Mouse (Mus musculus): ENCODE data around the gene Acoxl. TPM values are rescaled to one million over a fixed set of nuclear protein-coding genes. Genes with fewer than 3 reads are reported as not detected.

Acoxl gene
- polyA plus RNA-seq, 1 experiment = not detected

DNA sequence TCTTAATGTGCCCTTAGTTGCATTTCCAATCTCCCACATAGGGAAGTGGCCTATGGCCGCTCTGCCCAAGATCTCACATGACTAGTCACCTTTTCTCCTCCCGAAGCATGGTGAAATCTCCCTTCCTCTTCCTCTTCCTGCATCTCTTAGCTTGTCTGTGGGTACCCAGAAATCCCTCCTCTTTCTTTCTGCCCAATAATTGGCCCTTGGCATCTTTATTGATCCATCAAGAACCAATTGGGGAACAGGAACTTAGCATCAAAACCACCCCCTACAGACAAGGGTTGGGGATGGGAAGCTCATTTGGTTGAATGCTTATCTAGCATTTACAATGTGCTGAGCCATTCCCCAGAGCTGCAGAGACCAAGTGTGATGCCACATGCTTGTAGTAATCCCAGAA is 226.9 kb downstream of the Acoxl start:
- H3K4me1 ChIP-seq = peaks cover 38% of the 10 kb centered on the region
- no peak overlapping the region for H3K4me3 ChIP-seq (replicated peaks)
- peaks cover 22% of the 10 kb centered on the region for H3K27me3 ChIP-seq (replicated peaks)
- no peaks in the 10 kb centered on the region for H3K9me3 ChIP-seq
- no peaks in the 10 kb centered on the region for H3K36me3 ChIP-seq (replicated peaks; ENCODE audit: low read length)
- no peak for TF ChIP-seq FLI1 (IDR thresholded peaks at IDR 0.05; ENCODE audit: low read length)
- no peak for TF ChIP-seq GATA1 (IDR thresholded peaks at IDR 0.05; ENCODE audit: borderline replicate concordance, low read length)

- no peak for TF ChIP-seq FLI1 (IDR thresholded peaks at IDR 0.05; ENCODE audit: low read length)
- TF ChIP-seq GATA1 (IDR thresholded peaks at IDR 0.05; ENCODE audit: borderline replicate concordance, low read length) = no peak
- H3K9me3 ChIP-seq = no peaks in the 10 kb centered on the region
- H3K27me3 ChIP-seq (replicated peaks) = peaks cover 22% of the 10 kb centered on the region
- peaks cover 30% of the 10 kb centered on the region for H3K4me1 ChIP-seq
- H3K36me3 ChIP-seq (replicated peaks; ENCODE audit: low read length) = no peaks in the 10 kb centered on the region
- no peak overlapping the region for H3K4me3 ChIP-seq (replicated peaks)
Observed at GRCm38 (mm10) chr2:128067162-128067561, 228.5 kb downstream of the Acoxl start.

DNA sequence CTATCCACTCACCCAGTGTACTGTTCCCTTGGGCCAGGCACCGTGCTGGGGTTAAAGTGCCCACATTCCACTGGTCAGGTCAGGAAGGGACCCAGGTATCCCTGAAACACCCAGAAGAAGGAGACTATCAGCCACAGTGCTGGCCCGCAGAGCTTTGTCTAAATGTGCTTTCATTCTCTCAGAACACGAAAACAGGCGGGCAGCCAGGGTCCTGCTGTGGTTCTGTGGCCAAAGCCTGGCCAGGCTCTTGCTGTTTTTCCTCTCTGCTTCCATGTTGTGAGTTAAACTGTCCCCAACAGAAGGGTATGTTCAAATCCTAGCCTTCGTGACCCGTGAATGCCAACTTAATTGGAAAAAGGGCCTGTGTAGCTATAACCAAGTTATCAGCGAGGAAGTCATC is 228.9 kb downstream of the Acoxl start:
- Histone ChIP-seq H3K4me1 (peaks cover 33% of the 10 kb centered on the region), H3K27me3 (replicated peaks) (peaks cover 22% of the 10 kb centered on the region)

GRCm38 (mm10) chr2:128068176-128068575 is 229.5 kb downstream of the Acoxl start:
- no peak overlapping the region for H3K4me3 ChIP-seq (replicated peaks)
- peaks cover 18% of the 10 kb centered on the region for H3K27me3 ChIP-seq (replicated peaks)
- no peaks in the 10 kb centered on the region for H3K9me3 ChIP-seq
- peaks cover 33% of the 10 kb centered on the region for H3K4me1 ChIP-seq
- TF ChIP-seq GATA1 (IDR thresholded peaks at IDR 0.05; ENCODE audit: borderline replicate concordance, low read length) = no peak
- no peak for TF ChIP-seq FLI1 (IDR thresholded peaks at IDR 0.05; ENCODE audit: low read length)
- H3K36me3 ChIP-seq (replicated peaks; ENCODE audit: low read length) = no peaks in the 10 kb centered on the region

More for the DNA sequence above, 228.9 kb downstream of the Acoxl start:
- H3K9me3 ChIP-seq = no peaks in the 10 kb centered on the region
- H3K36me3 ChIP-seq (replicated peaks; ENCODE audit: low read length) = no peaks in the 10 kb centered on the region
- no peak for TF ChIP-seq GATA1 (IDR thresholded peaks at IDR 0.05; ENCODE audit: borderline replicate concordance, low read length)
- no peak for TF ChIP-seq FLI1 (IDR thresholded peaks at IDR 0.05; ENCODE audit: low read length)
- no peak overlapping the region for H3K4me3 ChIP-seq (replicated peaks)

DNA sequence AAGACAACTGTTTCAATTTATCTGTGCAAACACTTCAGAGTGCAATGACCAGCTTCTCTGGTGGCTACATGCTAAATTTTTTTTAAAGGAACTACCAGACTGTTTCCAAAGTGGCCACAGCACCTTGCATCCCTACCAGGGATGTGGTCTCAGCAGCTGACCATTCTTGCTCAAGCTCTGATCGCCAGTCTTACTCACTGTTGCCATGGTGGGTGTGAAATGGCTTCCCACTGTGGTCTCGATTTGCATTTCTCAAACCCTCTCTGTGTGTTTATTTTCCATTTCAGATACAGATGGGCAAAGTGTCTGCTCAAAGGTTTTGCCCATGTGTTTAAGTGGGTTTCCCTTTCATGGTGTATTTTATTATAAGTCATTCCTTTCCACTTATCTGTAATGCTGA is 230.3 kb downstream of the Acoxl start:
- H3K9me3 ChIP-seq = no peaks in the 10 kb centered on the region
- peaks cover 35% of the 10 kb centered on the region for H3K4me1 ChIP-seq
- peaks cover 13% of the 10 kb centered on the region for H3K27me3 ChIP-seq (replicated peaks)
- TF ChIP-seq GATA1 (IDR thresholded peaks at IDR 0.05; ENCODE audit: borderline replicate concordance, low read length) (no peak), FLI1 (IDR thresholded peaks at IDR 0.05; ENCODE audit: low read length) (no peak)
- no peaks in the 10 kb centered on the region for H3K36me3 ChIP-seq (replicated peaks; ENCODE audit: low read length)
- H3K4me3 ChIP-seq (replicated peaks) = no peak overlapping the region

- Histone ChIP-seq H3K4me1 (peaks cover 17% of the 10 kb centered on the region), H3K36me3 (replicated peaks; ENCODE audit: low read length) (no peaks in the 10 kb centered on the region), H3K4me3 (replicated peaks) (no peak overlapping the region), H3K9me3 (no peaks in the 10 kb centered on the region), H3K27me3 (replicated peaks) (peaks cover 9% of the 10 kb centered on the region)
- no peak for TF ChIP-seq FLI1 (IDR thresholded peaks at IDR 0.05; ENCODE audit: low read length)
- no peak for TF ChIP-seq GATA1 (IDR thresholded peaks at IDR 0.05; ENCODE audit: borderline replicate concordance, low read length)
Observed at GRCm38 (mm10) chr2:128071791-128072190, 233.1 kb downstream of the Acoxl start.

GRCm38 (mm10) chr2:128072944-128073343 is 234.3 kb downstream of the Acoxl start:
- Histone ChIP-seq H3K4me1 (peaks cover 14% of the 10 kb centered on the region), H3K4me3 (replicated peaks) (no peak overlapping the region), H3K36me3 (replicated peaks; ENCODE audit: low read length) (no peaks in the 10 kb centered on the region), H3K27me3 (replicated peaks) (peaks cover 10% of the 10 kb centered on the region), H3K9me3 (no peaks in the 10 kb centered on the region)
- TF ChIP-seq GATA1 (IDR thresholded peaks at IDR 0.05; ENCODE audit: borderline replicate concordance, low read length) (no peak), FLI1 (IDR thresholded peaks at IDR 0.05; ENCODE audit: low read length) (no peak)

DNA sequence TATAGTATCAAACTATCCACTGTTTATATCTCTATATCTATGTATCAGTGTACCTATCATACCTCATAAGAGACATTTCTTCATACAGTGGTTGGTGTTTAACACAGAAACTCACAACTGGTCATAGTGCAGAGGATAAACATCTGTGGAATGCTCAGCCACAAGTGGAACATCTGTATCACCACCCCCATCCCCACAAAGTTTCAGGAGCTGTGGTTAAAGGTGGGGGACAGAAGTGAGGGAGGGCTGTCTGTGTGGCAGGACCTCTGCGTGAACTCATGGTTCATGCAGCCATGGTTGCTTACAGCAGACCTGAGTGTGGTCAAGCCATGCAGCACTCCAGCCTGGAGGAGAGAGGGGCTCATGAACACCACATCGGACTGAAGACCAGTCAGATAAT is 234.9 kb downstream of the Acoxl start:
- Histone ChIP-seq H3K36me3 (replicated peaks; ENCODE audit: low read length) (no peaks in the 10 kb centered on the region), H3K4me1 (peaks cover 14% of the 10 kb centered on the region), H3K27me3 (replicated peaks) (peaks cover 10% of the 10 kb centered on the region), H3K4me3 (replicated peaks) (no peak overlapping the region), H3K9me3 (no peaks in the 10 kb centered on the region)
- TF ChIP-seq FLI1 (IDR thresholded peaks at IDR 0.05; ENCODE audit: low read length) = no peak
- TF ChIP-seq GATA1 (IDR thresholded peaks at IDR 0.05; ENCODE audit: borderline replicate concordance, low read length) = no peak

- no peak for TF ChIP-seq GATA1 (IDR thresholded peaks at IDR 0.05; ENCODE audit: borderline replicate concordance, low read length)
- TF ChIP-seq FLI1 (IDR thresholded peaks at IDR 0.05; ENCODE audit: low read length) = no peak
- Histone ChIP-seq H3K4me3 (replicated peaks) (no peak overlapping the region), H3K27me3 (replicated peaks) (peaks cover 19% of the 10 kb centered on the region), H3K4me1 (peaks cover 18% of the 10 kb centered on the region), H3K9me3 (no peaks in the 10 kb centered on the region), H3K36me3 (replicated peaks; ENCODE audit: low read length) (no peaks in the 10 kb centered on the region)
Observed at GRCm38 (mm10) chr2:128076936-128077335, 238.3 kb downstream of the Acoxl start.

DNA sequence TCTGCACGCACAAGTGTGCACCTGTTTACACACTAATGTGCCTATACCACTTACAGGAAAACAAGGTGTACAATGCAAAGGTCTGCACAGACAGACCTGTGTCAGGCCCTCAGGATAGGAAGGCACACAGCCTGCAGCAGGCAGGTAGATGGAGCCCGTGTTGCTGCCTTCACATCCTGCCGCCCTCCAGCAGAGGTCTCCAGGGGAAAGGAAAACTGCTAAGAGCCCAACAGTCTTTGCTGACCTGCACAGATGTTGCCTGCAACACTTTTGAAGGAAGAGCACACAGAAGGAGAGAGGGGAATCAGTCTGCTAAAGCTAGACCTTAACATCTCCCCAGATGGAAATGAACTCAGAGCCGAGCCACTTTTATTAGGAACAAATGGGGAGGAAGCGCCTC is 240.2 kb downstream of the Acoxl start:
- Histone ChIP-seq H3K4me3 (replicated peaks) (no peak overlapping the region), H3K36me3 (replicated peaks; ENCODE audit: low read length) (no peaks in the 10 kb centered on the region), H3K4me1 (peaks cover 10% of the 10 kb centered on the region), H3K27me3 (replicated peaks) (peaks cover 19% of the 10 kb centered on the region), H3K9me3 (no peaks in the 10 kb centered on the region)
- TF ChIP-seq FLI1 (IDR thresholded peaks at IDR 0.05; ENCODE audit: low read length) (no peak), GATA1 (IDR thresholded peaks at IDR 0.05; ENCODE audit: borderline replicate concordance, low read length) (no peak)

DNA sequence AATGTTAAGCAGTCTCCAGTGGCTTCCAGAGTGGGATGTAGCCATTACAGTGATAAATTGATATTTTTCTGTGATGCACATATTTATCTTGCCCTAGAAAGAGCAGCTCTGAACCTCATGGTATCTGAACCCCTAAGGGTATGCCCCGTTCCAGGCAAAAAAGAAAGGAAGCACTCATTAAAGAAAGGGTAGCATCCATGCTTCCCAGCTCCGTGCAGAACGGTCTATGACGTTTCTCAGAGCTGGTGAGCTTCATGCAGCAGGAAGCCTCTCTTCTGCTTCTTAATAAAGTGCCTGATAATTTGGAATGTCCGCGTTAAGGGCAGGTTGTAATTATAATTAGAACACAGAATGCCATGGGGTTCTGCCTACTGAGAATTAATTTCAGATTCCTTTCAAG is 240.6 kb downstream of the Acoxl start:
- no peak for TF ChIP-seq GATA1 (IDR thresholded peaks at IDR 0.05; ENCODE audit: borderline replicate concordance, low read length)
- TF ChIP-seq FLI1 (IDR thresholded peaks at IDR 0.05; ENCODE audit: low read length) = no peak
- Histone ChIP-seq H3K36me3 (replicated peaks; ENCODE audit: low read length) (no peaks in the 10 kb centered on the region), H3K4me3 (replicated peaks) (no peak overlapping the region), H3K9me3 (no peaks in the 10 kb centered on the region), H3K27me3 (replicated peaks) (peaks cover 19% of the 10 kb centered on the region), H3K4me1 (peaks cover 14% of the 10 kb centered on the region)

Data from megakaryocyte, embryonic 14.5 days (primary cell).